Mouse (Mus musculus): ENCODE measurements around the gene Gtpbp1.

GRCm38 (mm10) chr15:79744742-79745141, 54.1 kb downstream of the Gtpbp1 start:
- TF ChIP-seq CTCF (IDR thresholded peaks at IDR 0.05) (no peak), EP300 (IDR thresholded peaks at IDR 0.05; ENCODE audit: insufficient read depth, low read depth, low read length) (no peak), POLR2A (IDR thresholded peaks at IDR 0.05; ENCODE audit: insufficient read depth, low read depth, low read length) (no peak)
